Mouse (Mus musculus) testis, adult 2 months (tissue): Measurements from ENCODE around the gene Vwa3b. TPM values are rescaled to one million over a fixed set of nuclear protein-coding genes. Genes with fewer than 3 reads are reported as not detected.

Experiments used
- H3K27ac ChIP-seq: fragments of 200-500 bp; 2 replicates; pipeline ENCODE4 v1.5.1; 2012; ENCODE audit warnings: low read depth, low read length; ENCODE audit not compliant: control insufficient read depth, insufficient read depth
- H3K27me3 ChIP-seq: fragments of 200-500 bp; 2 replicates; pipeline ENCODE4 v1.6.1; 2012; ENCODE audit warnings: mild to moderate bottlenecking, low read length, moderate library complexity; ENCODE audit not compliant: control insufficient read depth, insufficient read depth
- H3K36me3 ChIP-seq: fragments of 200-500 bp; 2 replicates; pipeline ENCODE4 v1.6.1; 2012; ENCODE audit warnings: mild to moderate bottlenecking, low read length; ENCODE audit not compliant: control insufficient read depth, insufficient read depth
- H3K4me1 ChIP-seq: fragments of 200-500 bp; 2 replicates; pipeline ENCODE4 v1.6.1; 2012; ENCODE audit warnings: low read length; ENCODE audit not compliant: control insufficient read depth, insufficient read depth
- H3K4me3 ChIP-seq: fragments of 200-500 bp; 2 replicates; pipeline ENCODE4 v1.5.1; 2012; ENCODE audit warnings: low read depth, mild to moderate bottlenecking, low read length, moderate library complexity, mixed read lengths; ENCODE audit not compliant: control insufficient read depth
- CTCF ChIP-seq: fragments of 200-500 bp; IDR thresholded peaks from 2 replicates; pipeline ENCODE4 v1.5.1; 2012; ENCODE audit warnings: low read depth, mild to moderate bottlenecking, inconsistent platforms, low read length, moderate library complexity; ENCODE audit not compliant: control insufficient read depth, insufficient read depth, insufficient replicate concordance
- POLR2A ChIP-seq: fragments of 200-500 bp; IDR thresholded peaks from 2 replicates; pipeline ENCODE4 v1.6.1; 2012; ENCODE audit warnings: low read depth, mild to moderate bottlenecking, inconsistent platforms, low read length, moderate library complexity; ENCODE audit not compliant: control insufficient read depth
- polyA plus RNA-seq: library from polyadenylated mRNA; depleted of rRNA; stranded (reverse); fragments of >200 nt; gene quantifications from 2 replicates; pipeline ENCODE4 v1.2.3, GENCODE M21; 2012; rRNA removed

Vwa3b gene
- polyA plus RNA-seq: 219 and 242 TPM in 2 replicates

DNA sequence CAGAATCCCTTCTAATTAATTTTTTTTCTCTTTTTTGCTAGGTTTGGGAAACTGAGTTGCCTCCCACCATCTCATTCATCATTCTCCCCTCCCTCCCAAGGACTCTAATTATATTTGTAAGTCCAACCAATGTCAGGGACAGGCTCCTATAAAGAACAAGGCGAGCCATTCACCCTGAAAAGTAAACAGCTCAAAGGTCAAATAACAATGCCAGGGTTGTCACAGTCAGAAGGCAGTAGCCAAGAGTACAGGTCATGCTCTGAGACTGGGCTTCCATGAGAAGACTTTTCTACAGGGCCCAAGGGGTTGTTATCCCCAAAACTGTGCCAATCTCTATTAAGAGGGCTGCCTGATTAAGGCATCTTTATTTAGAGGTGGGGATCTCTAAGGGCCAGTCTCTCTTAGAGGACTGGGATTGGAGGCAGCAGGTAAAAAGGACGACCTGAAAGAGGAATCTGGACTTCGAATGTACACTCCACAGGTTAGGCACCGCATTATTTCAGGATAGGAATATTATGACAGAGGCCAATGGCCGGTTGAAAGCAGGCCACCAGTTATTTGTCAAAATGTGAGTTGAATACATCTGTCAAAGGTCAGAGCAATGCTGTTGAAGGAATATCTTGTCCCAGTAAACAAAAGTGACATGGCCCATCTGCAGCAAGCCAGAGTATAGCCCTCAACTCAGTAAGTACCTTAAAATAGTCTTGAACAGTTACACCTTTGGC lies at the start of gene Vwa3b:
Vwa3b (plus strand) TSS at position 635 of the 725 bp plus-strand sequence.
- TF ChIP-seq CTCF (no peak), POLR2A (no peak)
- H3K27me3 ChIP-seq: no peaks in the 10 kb centered on the region
- no peaks in the 10 kb centered on the region for H3K36me3 ChIP-seq
- peaks cover 9% of the 10 kb centered on the region for H3K4me1 ChIP-seq
- H3K4me3 ChIP-seq: no peak within 1 kb of the TSS
- H3K27ac ChIP-seq: no peak within 1 kb of the TSS

DNA sequence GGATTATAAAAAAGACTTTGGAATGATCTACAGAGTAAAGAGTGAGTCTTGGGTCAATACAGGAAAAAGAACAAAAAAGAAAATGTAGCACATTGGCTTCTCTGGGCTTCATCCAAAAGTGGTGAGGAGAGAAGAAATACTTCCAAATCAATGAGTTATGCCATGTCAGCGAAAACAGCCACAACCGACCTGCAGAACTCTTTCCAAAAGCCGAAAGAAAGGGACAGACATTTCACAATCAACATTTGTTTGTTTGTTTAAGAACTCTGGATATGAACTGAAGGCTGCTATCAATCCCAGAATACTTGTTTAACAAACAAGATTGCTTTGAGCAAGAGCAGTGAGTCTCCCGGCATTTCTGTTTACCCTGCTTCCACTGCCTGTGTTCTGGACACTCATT lies 49.6 kb upstream of the Vwa3b start:
- no peak overlapping the region for H3K4me3 ChIP-seq
- TF ChIP-seq POLR2A (no peak), CTCF (no peak)
- H3K36me3 ChIP-seq: no peaks in the 10 kb centered on the region
- H3K4me1 ChIP-seq: no peaks in the 10 kb centered on the region
- H3K27me3 ChIP-seq: no peaks in the 10 kb centered on the region
- H3K27ac ChIP-seq: no peak overlapping the region

DNA sequence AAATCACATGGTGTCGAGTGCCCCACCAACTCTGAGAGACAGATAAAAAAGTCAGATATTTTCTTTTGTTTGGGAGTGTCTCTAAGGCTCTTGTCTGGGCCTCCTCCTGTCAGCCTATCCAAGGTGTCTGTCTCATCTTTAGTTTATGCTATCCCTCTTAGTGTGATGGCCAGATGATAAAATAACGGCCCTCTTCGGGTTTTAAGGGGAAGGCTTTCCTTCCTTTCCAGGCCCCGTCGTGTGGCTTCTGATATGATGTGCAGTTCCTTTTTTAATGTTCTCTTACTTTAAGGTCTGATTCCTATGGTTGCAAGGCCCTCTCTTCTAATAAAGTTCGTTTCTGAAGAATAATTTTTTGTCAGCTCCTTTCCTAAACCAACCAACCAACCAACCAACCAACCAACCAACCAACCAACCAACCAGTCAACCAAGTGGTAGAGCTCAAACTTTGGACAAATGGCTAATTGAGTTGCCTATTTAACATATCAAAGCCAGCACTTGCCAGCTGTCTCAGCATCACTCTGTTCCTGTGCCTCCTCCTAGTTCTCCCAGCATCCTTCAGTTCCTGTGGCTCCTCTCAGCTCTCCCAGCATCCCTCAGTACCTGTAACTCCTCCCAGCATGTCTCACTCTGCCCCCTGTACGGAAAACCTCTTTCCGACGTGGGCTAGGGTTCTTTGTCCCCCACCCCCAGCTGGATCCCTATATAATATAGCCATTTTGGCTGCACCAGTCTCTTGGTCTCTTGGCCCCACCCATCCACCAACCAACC lies 44.0 kb upstream of the Vwa3b start:
- no peak overlapping the region for H3K27ac ChIP-seq
- H3K36me3 ChIP-seq: no peaks in the 10 kb centered on the region
- no peak overlapping the region for H3K4me3 ChIP-seq
- TF ChIP-seq CTCF (no peak), POLR2A (no peak)
- H3K27me3 ChIP-seq: no peaks in the 10 kb centered on the region
- H3K4me1 ChIP-seq: no peaks in the 10 kb centered on the region

DNA sequence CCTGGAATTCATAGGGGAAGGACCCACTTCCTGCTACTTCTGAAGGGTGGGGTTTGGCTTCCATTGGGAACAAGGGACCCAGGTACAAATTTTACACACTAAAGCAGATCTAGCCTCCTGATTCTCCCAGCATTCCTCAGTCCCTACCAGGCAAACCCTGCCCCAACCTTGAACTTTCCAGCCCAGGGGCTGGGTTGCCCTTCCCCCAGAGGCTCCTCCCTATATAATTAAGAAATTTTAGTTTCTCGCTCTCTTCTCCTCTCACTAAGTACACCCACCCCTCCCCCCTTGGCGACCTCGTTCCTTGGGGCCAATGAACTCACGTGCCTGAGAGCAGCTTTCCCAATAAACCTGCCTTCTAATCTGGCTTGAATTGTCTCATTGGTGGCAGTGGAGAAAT lies 42.6 kb upstream of the Vwa3b start:
- TF ChIP-seq POLR2A (no peak), CTCF (no peak)
- H3K27me3 ChIP-seq: no peaks in the 10 kb centered on the region
- no peak overlapping the region for H3K4me3 ChIP-seq
- no peaks in the 10 kb centered on the region for H3K4me1 ChIP-seq
- H3K27ac ChIP-seq: no peak overlapping the region
- H3K36me3 ChIP-seq: no peaks in the 10 kb centered on the region

DNA sequence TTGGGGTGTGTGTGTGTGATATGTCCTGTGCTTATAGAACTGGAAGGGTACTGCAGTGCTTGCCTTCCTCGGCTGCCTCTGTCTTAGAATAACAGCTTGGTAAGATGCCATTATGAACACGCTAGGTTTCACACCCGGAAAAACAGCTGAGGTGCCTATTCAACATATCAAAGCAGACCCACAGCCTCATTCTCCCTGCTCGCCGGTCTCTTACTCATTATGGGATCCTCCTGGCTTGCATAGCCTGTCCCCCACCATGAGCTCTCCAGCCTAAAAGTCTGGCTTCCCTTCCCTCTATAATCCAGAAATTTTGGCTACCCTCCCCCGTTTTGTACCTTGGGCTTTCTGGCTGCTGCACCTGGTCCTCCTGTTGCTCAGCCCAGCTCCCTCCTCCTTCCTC lies 42.0 kb upstream of the Vwa3b start:
- Histone ChIP-seq H3K27me3 (no peaks in the 10 kb centered on the region), H3K4me3 (no peak overlapping the region), H3K4me1 (no peaks in the 10 kb centered on the region), H3K27ac (no peak overlapping the region), H3K36me3 (no peaks in the 10 kb centered on the region)
- TF ChIP-seq POLR2A: no peak
- TF ChIP-seq CTCF: no peak

DNA sequence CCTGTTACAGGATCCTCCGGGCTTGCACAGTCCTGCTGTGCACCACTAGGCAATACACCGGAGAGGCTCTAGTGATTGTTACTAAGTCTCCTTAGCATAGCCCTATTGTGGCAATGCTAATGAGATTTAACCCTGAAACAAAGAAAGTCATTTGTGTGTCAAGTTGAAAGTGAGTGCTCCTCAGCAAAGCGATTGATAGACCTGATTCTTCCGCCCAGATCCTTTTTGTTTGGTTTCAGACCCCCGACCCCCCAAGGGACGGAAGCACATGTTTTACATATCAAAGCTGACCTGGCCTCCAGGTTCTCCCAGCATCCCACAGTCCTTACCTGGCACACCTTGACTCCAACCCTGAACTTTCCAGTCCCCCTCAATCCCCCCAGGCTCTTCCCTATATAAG lies 40.5 kb upstream of the Vwa3b start:
- no peak for TF ChIP-seq CTCF
- TF ChIP-seq POLR2A: no peak
- Histone ChIP-seq H3K36me3 (no peaks in the 10 kb centered on the region), H3K27me3 (no peaks in the 10 kb centered on the region), H3K4me1 (no peaks in the 10 kb centered on the region), H3K4me3 (no peak overlapping the region), H3K27ac (no peak overlapping the region)

DNA sequence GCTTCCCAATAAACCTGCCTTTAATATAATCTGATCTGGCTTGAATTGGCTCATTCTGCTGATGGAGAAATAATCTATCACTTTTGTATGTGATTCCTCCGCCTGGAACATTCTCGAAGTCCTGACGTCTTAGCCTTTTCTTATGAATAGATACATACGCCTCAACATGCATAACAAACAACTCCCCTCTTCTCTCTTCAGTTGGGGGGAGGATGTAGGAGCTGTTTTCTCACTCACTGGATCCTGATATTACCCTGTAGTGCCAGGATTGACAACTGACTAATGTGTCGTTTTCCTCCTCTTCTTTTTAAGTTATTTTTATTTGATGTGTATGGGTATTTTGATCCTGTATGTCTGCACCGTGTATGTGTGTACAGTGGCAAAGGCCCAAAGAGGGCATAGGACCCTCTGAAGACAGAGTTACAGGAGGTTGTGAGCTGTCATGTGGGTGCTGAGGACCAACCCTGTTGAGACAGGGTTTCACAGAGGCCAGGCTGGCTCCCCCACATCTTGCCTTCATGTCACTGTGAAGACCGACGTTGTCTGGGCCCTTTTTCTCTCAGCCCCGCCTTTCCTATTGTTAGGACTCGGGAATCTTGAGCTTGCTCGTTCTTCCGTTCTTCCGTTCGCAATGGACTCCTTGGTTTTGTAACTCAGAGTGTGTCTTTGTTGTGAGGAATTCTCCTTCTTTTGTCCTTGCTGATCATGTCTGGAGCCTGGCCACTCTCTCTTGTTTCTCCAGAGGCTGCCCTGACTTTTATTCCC lies 39.8 kb upstream of the Vwa3b start:
- no peaks in the 10 kb centered on the region for H3K36me3 ChIP-seq
- no peak overlapping the region for H3K27ac ChIP-seq
- no peaks in the 10 kb centered on the region for H3K4me1 ChIP-seq
- TF ChIP-seq POLR2A (no peak), CTCF (no peak)
- H3K27me3 ChIP-seq: no peaks in the 10 kb centered on the region
- no peak overlapping the region for H3K4me3 ChIP-seq
